Mouse (Mus musculus) kidney, postnatal 0 days (tissue): Measurements from ENCODE around the gene Rapgef2. TPM values are rescaled to one million over a fixed set of nuclear protein-coding genes. Genes with fewer than 3 reads are reported as not detected.

ENCODE experiments used
- ATAC-seq: fragments of 200-750 bp; cut with Nextera tagmentation; replicated peaks from 2 replicates; pipeline ENCODE4 v1.8.0; 2017; ENCODE audit warnings: low read depth, moderate number of reproducible peaks, moderate TSS enrichment, moderate library complexity; ENCODE audit not compliant: low FRiP score
- DNase-seq: peaks from one replicate; pipeline ENCODE4 v3.0.0-alpha.2; 2016; ENCODE audit warnings: low spot score
- H3K27ac ChIP-seq: fragments of 300-500 bp; sonication (generic); 2 replicates; pipeline ENCODE4 v1.5.1; 2014; ENCODE audit warnings: mild to moderate bottlenecking
- H3K27me3 ChIP-seq: fragments of 300-500 bp; sonication (generic); 2 replicates; pipeline ENCODE4 v1.6.1; 2014; ENCODE audit warnings: low read length, mixed read lengths; ENCODE audit not compliant: insufficient read depth
- H3K36me3 ChIP-seq: fragments of 300-500 bp; sonication (generic); 2 replicates; pipeline ENCODE4 v1.6.1; 2014; ENCODE audit warnings: low read length, mixed read lengths; ENCODE audit not compliant: insufficient read depth
- H3K4me1 ChIP-seq: fragments of 300-500 bp; sonication (generic); replicated peaks from 2 replicates; pipeline ENCODE4 v1.6.1; 2014; ENCODE audit warnings: antibody characterized with exemption, low read length, mixed read lengths; ENCODE audit not compliant: insufficient read depth
- H3K4me2 ChIP-seq: fragments of 300-500 bp; sonication (generic); 2 replicates; pipeline ENCODE4 v1.6.1; 2014; ENCODE audit warnings: mild to moderate bottlenecking, low read length, moderate library complexity, mixed read lengths
- H3K4me3 ChIP-seq: fragments of 300-500 bp; sonication (generic); replicated peaks from 2 replicates; pipeline ENCODE4 v1.5.1; 2014; ENCODE audit warnings: low read depth, low read length
- H3K9ac ChIP-seq: fragments of 300-500 bp; sonication (generic); 2 replicates; pipeline ENCODE4 v1.6.1; 2014; ENCODE audit warnings: low read depth, low read length
- H3K9me3 ChIP-seq: fragments of 300-500 bp; sonication (generic); replicated peaks from 2 replicates; pipeline ENCODE4 v1.6.1; 2016; ENCODE audit warnings: low read length, inconsistent platforms, mixed read lengths
- CTCF ChIP-seq: IDR thresholded peaks from 2 replicates; pipeline ENCODE4 v1.5.1; 2016; ENCODE audit warnings: antibody characterized with exemption, low read depth, mild to moderate bottlenecking, moderate library complexity
- WGBS: fragments of 180-500 bp; shearing (Covaris S2); extraction: QIAGEN DNeasy Blood & Tissue Kit; methylation state at CpG from one replicate; pipeline ENCODE4 v1.1.7; 2014; 5-methylcytosine and 5-hydroxymethylcytosine counted together
- polyA plus RNA-seq: library from polyadenylated mRNA; unstranded; fragments of >200 nt; fragmentation: Nextera tagmentation; extraction: Ambion mirVana; gene quantifications from 2 replicates; pipeline ENCODE4 v1.2.1, GENCODE M21; 2015

Gene Rapgef2
- polyA plus RNA-seq, 1 experiment from 2014 or later: 4.4 TPM

DNA sequence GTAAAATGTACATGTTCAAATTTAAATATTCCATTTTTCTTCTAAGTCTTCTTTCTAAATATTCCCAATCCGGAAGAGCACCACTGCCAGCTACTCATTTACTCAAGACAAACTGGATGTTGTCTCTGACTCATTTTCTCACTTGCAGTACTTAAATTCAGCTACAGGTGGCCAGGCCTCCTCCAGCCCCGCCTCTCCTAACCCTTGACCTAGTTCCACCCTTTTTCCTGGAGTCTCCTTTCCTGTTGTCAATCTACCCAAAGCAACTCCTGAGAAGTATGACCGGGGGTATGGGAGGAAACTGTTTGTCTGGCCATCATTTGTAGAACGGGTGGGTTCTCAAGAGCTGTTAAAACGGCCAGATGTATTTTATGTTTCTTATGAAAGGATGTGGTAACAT lies 9.7 kb upstream of the Rapgef2 start:
- H3K36me3 ChIP-seq: no peaks in the 10 kb centered on the region
- no peak for ATAC-seq

GRCm38 (mm10) chr3:79294701-79295100 lies 8.4 kb upstream of the Rapgef2 start:
- ATAC-seq (no peak), DNase-seq (no peak)
- TF ChIP-seq CTCF: no peak
- 83% methylated on average over 3 of the region's 3 CpGs for WGBS
- H3K4me2 ChIP-seq: no peak overlapping the region
- H3K9ac ChIP-seq: no peak overlapping the region
- no peak overlapping the region for H3K27ac ChIP-seq
- no peaks in the 10 kb centered on the region for H3K36me3 ChIP-seq
- no peaks in the 10 kb centered on the region for H3K9me3 ChIP-seq
- no peaks in the 10 kb centered on the region for H3K4me1 ChIP-seq
- H3K27me3 ChIP-seq: no peaks in the 10 kb centered on the region
- no peak overlapping the region for H3K4me3 ChIP-seq

More for the DNA sequence above, 9.7 kb upstream of the Rapgef2 start:
- H3K9me3 ChIP-seq: no peaks in the 10 kb centered on the region
- H3K9ac ChIP-seq: no peak overlapping the region
- no peak overlapping the region for H3K4me2 ChIP-seq
- no peak overlapping the region for H3K27ac ChIP-seq
- H3K4me1 ChIP-seq: no peaks in the 10 kb centered on the region
- TF ChIP-seq CTCF: peak; percentile 23; the same call in 1 of the 2 replicates
- no peak overlapping the region for H3K4me3 ChIP-seq
- DNase-seq: peak; percentile 14
- H3K27me3 ChIP-seq: no peaks in the 10 kb centered on the region
- WGBS: 59% methylated on average over 5 of the region's 5 CpGs

DNA sequence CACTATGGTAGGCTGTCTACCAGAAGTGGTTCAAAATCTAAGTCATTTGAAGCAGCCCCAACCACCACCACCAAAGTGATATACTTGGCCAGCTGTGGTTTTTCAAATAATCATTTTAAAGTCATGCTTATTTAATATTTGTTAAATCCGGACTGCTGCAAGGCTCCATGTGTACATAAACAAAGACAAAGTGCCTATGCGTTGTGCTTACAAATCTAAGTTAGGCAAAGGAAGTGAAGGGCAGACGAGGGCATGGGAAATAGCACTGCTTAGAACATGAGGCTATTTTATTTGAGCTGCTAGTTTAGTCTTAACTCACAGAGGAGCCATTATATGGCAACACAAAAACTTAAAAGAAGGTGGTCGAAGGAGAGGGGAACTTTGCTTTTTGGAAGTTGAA lies 6.7 kb upstream of the Rapgef2 start:
- ATAC-seq: no peak
- H3K27ac ChIP-seq: no peak overlapping the region
- DNase-seq: no peak

GRCm38 (mm10) chr3:79289050-79289449 lies 2.7 kb upstream of the Rapgef2 start:
- peaks cover 14% of the 10 kb centered on the region for H3K4me1 ChIP-seq
- 66% methylated on average over 3 of the region's 3 CpGs for WGBS
- DNase-seq: no peak

More for the DNA sequence above, 6.7 kb upstream of the Rapgef2 start:
- no peaks in the 10 kb centered on the region for H3K9me3 ChIP-seq
- no peak overlapping the region for H3K4me3 ChIP-seq
- no peak overlapping the region for H3K9ac ChIP-seq
- H3K4me2 ChIP-seq: no peak overlapping the region
- H3K27me3 ChIP-seq: no peaks in the 10 kb centered on the region
- TF ChIP-seq CTCF: no peak
- H3K36me3 ChIP-seq: no peaks in the 10 kb centered on the region
- 52% methylated on average over 4 of the region's 4 CpGs for WGBS
- H3K4me1 ChIP-seq: no peaks in the 10 kb centered on the region

DNA sequence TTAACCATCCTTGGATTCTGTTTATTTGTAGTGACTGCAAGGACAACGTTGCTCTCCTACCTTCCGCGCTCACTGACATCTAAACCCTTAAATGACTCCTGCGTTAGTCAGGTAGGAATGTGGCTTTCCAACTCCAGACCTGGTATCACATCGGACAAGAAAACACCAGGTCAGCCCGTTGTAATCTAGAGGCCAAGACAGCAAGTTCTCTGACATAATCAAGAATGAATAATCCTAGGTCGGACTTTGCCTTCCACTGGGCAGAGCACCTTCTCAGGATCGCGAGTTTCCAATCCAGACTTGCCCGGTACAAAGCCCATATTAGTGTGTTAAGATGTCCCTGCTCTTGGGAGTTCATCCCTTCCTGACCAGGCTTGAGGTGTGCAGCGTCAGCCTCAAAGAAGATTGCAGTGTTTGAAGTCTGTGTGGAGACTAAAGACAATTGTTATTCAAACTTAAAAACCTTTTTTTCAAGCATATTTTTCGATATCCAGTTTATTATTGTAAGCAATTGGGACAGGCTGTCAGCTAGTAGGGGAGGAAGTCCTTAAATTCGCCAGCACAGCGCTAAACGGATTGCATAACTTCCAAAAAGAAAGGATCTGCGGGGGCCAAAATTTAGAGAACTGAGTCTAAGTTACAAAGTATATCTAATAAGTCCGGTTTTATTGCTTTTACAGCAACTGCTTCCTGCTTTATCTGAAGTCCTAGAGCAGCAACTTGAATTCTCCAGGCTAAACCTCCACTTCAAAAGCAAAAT lies 1.6 kb upstream of the Rapgef2 start:
- no peak for TF ChIP-seq CTCF
- H3K4me1 ChIP-seq: peaks cover 22% of the 10 kb centered on the region
- no peaks in the 10 kb centered on the region for H3K27me3 ChIP-seq
- H3K9me3 ChIP-seq: no peaks in the 10 kb centered on the region
- peak overlapping the region; percentile 98 for H3K27ac ChIP-seq
- peak; percentile 25 for ATAC-seq
- peak overlapping the region; percentile 81 for H3K4me3 ChIP-seq
- H3K36me3 ChIP-seq: no peaks in the 10 kb centered on the region
- peak overlapping the region; percentile 91 for H3K9ac ChIP-seq
- 13% methylated on average over 17 of the region's 17 CpGs for WGBS
- H3K4me2 ChIP-seq: peak overlapping the region; percentile 87
- DNase-seq: peak; percentile 62

More at GRCm38 (mm10) chr3:79289050-79289449, 2.7 kb upstream of the Rapgef2 start:
- no peak overlapping the region for H3K27ac ChIP-seq
- no peak overlapping the region for H3K4me2 ChIP-seq
- H3K9ac ChIP-seq: no peak overlapping the region
- no peaks in the 10 kb centered on the region for H3K36me3 ChIP-seq
- no peak overlapping the region for H3K4me3 ChIP-seq
- no peaks in the 10 kb centered on the region for H3K9me3 ChIP-seq
- ATAC-seq: no peak
- H3K27me3 ChIP-seq: no peaks in the 10 kb centered on the region
- TF ChIP-seq CTCF: no peak

- no peaks in the 10 kb centered on the region for H3K27me3 ChIP-seq
- H3K4me3 ChIP-seq: peak overlapping the region; percentile 81
- H3K9ac ChIP-seq: peak overlapping the region; percentile 91
- TF ChIP-seq CTCF: no peak
- H3K4me2 ChIP-seq: peak overlapping the region; percentile 87
- DNase-seq (peak; percentile 98), ATAC-seq (peak; percentile 98)
- WGBS: 1% methylated on average over 54 of the region's 60 CpGs
- peaks cover 24% of the 10 kb centered on the region for H3K4me1 ChIP-seq
- H3K36me3 ChIP-seq: no peaks in the 10 kb centered on the region
- H3K9me3 ChIP-seq: no peaks in the 10 kb centered on the region
- H3K27ac ChIP-seq: peak overlapping the region; percentile 98
These were observed 825 bp upstream of the Rapgef2 start for GRCm38 (mm10) chr3:79287108-79287576.

DNA sequence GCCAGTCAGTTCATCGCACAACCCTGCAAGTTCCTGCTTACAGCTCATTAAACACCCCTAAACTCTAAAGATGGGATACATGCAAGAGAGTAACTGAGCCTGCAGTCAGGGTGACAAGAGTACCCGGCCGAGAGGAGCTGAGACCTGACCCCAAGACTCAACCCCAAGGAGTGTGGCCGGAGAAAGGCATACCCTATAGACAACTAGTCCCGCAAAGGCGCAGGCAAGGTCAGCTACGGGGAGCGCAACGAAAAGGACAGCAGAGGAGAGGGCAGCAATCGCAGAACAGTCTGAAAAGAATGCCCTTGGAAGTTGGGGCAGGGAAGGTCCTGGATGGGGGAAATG lies 314 bp downstream of the Rapgef2 start:
- WGBS: under 1% methylated on average over 10 of the region's 10 CpGs
- TF ChIP-seq CTCF: no peak
- no peak for ATAC-seq

More for the DNA sequence above, 314 bp downstream of the Rapgef2 start:
- Histone ChIP-seq H3K4me3 (peak overlapping the region; percentile 81), H3K4me1 (peaks cover 24% of the 10 kb centered on the region), H3K27ac (peak overlapping the region; percentile 98), H3K9me3 (no peaks in the 10 kb centered on the region), H3K9ac (peak overlapping the region; percentile 91), H3K27me3 (no peaks in the 10 kb centered on the region), H3K4me2 (peak overlapping the region; percentile 87), H3K36me3 (no peaks in the 10 kb centered on the region)
- DNase-seq: peak; percentile 57
